Mouse (Mus musculus) hindlimb bud, embryonic 11.5 days (tissue): ENCODE data around the gene Nrg4.
"Not testable (repeated sequence)": the region's sequence is repeated elsewhere in the genome, so short reads cannot be mapped to it uniquely, and the experiment has no call there.

Source experiments
- DNase-seq: peaks from one replicate; pipeline ENCODE4 v3.0.0-alpha.2; 2012; ENCODE audit warnings: low read depth, low spot score; ENCODE audit errors: extremely low spot score

Gene Nrg4

DNA sequence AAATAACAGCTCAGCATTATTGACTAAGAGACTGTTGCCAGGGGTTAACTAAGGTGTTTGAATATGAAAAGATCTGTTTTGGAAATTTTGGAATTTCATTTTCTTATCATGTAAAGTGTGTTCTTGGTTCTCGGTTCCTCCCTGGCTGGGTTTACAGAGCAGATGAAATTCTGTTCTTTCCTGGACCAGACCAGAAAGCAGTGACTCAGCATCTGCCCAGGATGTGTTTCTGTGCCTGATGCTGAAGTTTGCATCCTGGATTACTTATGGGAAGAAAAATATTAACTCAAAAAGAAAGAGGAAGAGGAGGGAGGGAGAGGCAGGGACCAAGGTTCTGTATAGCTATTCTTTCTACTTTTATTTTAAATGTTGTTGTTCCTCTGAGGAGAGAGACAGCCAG lies 72.8 kb downstream of the Nrg4 start:
- no peak for DNase-seq

GRCm38 (mm10) chr9:55252097-55252496 lies 74.5 kb downstream of the Nrg4 start:
- not testable (repeated sequence) for DNase-seq

GRCm38 (mm10) chr9:55250595-55251247 lies 75.9 kb downstream of the Nrg4 start:
- DNase-seq = no peak

- no peak for DNase-seq
Observed at GRCm38 (mm10) chr9:55248465-55248864, 78.2 kb downstream of the Nrg4 start.

DNA sequence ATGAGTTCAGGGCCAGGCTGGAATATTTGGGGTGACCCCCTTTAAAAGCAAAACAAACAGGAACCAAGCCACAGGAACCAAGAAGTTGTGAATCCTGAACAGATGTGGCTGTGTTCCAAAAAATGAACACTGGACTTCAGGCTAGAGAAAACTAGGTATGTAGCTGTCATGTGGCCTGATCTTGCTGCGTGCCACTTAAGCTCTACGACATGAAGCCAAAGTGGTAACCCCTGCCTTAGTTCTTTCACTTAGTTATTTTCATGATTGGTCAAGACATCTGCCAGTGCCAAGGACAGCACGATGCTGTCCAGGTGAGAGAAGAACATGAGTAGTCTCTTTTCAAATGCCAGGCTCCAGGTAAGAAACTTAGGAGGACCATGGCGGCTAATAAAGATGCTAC lies 79.7 kb downstream of the Nrg4 start:
- DNase-seq = no peak

DNA sequence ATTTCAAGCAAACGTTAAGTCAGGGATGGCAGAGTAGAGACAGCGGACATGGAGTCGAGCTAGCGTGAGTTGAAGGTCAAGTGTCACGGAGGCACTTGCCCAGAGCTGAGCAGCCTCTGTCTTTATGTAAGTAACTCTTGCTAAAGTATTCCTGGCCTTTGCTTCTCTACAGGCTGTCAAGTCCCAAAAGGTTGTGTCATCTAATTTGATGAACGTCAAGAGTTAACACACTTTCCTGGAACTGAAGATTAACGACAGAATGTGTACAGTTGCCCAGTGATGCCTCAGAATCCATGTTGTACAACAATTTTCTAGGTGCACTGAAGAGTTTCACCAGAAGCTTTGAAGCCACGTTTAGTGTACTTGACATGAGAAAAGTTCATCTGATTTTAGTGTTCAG lies 80.2 kb downstream of the Nrg4 start:
- no peak for DNase-seq

DNA sequence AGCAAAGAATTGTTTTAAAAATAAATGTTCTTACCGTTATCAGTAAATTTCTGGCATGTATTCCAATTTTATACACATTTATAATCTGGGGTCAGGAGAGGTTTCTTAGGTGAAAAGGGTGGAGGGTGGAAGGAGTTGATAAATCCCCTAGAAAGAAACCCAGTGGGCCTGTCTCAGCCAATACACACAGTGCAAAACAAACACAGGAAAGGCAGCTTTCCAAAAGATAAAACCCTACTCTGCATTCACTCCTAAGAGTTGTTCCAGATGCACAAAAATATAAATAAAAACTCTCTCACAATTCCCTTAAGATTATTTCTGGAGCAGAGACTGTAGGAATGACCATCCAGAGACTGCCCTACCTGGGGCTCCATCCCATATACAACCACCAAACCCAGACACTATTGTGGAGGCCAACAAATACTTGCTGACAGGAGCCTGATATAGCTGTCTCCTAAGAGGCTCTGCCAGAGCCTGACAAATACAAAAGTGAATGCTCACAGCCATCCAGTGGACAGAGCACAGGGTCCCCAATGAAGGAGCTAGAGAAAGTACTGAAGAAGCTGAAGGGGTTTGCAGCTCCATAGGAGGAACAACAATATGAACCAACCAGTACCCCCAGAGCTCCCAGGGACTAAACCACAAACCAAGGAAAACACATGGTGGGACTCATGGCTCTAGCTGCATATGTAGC lies 81.4 kb downstream of the Nrg4 start:
- DNase-seq = not testable (repeated sequence)

GRCm38 (mm10) chr9:55244079-55244478 lies 82.6 kb downstream of the Nrg4 start:
- no peak for DNase-seq

GRCm38 (mm10) chr9:55243280-55243679 lies 83.4 kb downstream of the Nrg4 start:
- DNase-seq = no peak

- no peak for DNase-seq
Observed at GRCm38 (mm10) chr9:55241863-55242685, 84.6 kb downstream of the Nrg4 start.

DNA sequence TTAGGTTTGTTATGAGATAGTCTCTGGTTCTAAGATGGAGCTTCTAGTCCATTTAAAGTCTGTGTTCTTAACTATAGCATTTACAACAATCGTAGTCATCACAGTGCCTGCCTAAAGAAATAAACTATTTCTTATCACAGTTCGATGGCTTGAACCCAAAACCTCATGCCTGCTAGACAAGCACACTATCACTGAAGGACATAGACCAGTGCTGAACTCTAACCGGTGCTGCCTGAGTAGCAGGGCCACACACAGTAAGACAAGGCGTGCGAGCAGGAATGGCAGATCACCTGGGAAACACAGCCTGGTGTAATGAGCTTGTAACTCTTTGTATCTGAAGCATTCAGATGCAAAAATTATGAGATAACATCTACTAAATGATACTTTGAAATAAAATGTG lies 85.8 kb downstream of the Nrg4 start:
- no peak for DNase-seq

DNA sequence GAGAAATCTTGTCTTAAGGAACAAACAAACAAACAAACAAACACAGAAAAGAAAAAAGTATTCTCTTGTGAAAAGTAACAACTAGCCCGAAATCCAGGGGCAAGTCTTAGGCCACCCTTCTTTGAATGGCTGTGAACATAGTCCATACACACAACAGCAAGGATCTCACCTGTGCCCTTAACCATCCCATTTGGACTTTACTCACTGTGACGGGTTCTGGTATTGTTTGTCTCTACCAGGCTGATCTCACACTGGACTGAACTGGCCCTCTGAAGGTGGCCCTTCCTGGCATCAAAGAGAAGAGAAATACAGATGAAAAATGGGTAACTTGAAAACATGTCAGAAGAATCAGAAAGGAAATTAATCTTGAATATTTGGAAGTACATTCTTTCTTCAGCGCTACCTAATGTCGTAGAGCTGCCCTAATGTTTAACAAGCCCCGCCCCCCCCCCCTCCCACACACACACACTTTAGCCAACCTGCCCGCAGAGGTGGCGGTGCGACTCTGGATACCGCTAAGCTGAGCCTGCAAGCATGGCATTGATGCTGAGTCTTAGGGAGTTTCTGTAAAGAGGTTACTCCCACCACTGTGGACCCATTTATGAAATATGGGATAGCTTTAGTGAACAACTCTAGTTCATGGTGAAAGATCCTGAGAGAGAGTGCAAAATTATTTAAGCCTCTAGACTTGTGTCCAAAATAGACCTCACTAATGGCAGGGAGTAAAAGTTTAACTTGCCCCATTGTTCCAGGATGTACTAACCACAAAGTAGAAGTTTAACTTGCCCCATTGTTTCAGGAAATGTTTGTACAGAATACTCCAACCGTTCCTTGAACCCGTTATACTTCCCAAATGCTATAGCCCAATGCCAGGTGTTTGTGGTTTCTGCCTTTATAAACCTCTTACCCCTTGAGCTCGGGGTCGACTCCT lies 90.1 kb downstream of the Nrg4 start:
- DNase-seq = no peak

DNA sequence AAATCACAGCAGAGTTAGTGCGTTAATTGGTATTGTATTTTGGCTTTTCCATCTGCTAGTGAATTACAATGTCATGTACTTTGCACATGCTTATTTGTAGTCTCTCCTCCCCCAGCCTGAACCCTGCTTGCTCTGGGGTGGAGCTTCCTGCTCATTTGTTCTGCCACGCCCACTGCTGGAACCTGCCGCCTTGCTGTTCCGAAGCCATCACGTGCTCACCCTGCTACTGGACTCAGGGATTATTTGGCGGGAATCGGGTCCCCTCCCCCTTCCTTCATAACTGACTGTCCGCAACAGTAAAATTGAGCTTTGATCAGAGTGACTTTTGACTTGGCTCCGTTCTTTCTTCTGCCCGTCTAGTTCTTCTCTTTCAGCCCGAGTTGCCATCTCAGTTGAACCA lies 93.6 kb downstream of the Nrg4 start:
- not testable (repeated sequence) for DNase-seq

DNA sequence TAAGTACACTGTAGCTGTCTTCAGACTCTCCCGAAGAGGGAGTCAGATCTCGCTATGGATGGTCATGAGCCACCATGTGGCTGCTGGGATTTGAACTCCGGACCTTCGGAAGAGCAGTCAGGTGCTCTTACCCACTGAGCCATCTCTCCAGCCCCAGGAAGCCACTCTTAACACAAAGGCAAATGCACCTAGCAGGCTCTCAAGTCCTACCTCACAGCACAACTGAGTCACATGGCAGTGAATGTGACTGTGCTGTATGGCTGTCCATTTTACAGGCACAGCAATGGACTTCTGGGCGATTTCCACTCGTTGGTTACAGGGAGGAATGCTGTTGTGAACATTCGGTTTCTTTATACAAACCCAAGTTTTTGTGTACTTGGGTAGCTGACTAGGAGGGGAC lies 94.1 kb downstream of the Nrg4 start:
- DNase-seq = no peak

DNA sequence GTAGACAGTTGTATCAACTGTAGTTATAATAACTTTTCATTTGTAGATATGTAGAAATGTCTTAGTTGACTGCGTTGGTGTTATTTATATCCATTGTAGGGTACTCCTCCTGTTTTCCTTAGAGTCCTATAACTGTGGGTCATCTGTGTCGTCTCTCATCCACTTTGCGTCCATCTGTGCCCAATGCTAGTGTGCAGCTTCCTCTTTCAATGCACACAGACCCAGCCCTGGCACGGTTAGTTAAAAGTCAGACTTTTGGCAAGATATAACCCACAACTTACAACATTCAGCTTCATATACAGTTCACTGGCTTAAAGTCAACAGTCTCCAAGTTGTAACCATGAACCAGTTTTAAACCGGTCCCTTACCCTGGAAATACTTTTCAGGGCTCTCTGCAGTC lies 94.5 kb downstream of the Nrg4 start:
- no peak for DNase-seq

- DNase-seq = no peak
Observed at GRCm38 (mm10) chr9:55231544-55231943, 95.1 kb downstream of the Nrg4 start.

DNA sequence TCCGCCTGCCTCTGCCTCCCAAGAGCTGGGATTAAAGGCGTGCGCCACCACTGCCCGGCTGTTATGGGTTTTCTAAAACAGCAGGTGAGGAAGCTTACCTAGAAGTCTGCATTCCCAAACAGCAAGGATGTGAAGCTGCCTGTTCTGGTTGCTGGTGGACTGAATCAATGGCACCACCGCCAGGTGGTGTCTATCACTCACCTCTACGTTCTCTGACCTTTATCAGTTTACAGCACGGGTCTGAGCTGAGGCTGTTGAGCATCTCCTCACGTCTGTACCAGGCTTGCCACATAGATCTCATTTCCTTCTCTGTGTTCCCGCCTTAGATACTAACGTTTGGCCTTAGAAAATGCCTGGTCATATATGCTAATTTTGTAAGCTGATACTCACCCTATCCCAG lies 97.6 kb downstream of the Nrg4 start:
- DNase-seq = no peak

DNA sequence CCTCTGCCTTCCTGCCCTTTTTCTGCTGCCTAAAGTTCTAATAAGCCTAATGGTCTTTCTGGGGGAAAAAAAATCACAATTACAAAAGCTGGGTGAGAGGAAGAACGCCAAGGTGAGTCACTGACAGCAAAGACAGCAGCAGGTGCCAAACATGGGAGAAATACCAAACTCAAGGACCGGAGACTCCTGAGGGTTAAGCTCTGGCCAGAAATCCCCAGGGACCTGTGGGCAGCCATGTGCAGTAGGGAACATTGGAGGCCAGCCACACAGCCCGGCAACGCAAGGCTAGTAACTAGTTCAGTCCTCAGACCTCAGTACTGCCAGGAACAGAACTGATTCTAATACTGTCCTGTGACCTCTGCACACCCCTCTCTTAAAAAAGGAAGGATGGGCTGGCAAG lies 98.5 kb downstream of the Nrg4 start:
- no peak for DNase-seq

- no peak for DNase-seq
Observed at GRCm38 (mm10) chr9:55226251-55226650, 100.4 kb downstream of the Nrg4 start.

- no peak for DNase-seq
Observed at GRCm38 (mm10) chr9:55225165-55225737, 101.4 kb downstream of the Nrg4 start.

DNA sequence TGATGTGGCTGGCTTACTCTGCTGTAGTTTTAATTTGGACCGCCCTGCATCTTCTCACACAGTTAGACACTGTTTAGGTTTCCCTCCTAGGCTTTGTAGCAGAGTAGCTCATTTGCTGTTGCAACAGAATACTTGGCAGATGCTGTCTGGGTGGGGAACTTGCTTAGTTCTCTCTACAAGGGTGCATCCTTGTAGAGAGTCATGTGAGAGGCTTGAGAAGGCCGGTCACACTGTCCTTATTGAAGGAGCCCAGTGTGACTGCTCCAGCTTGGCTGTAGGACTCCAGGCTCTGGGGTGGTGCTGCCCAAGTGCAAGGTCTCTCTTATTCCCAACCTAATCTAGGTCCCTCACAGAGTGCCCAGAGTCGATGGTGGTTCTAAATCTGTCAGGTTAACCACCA lies 109.3 kb downstream of the Nrg4 start:
- DNase-seq = no peak
